Mouse (Mus musculus) stomach, embryonic 14.5 days (tissue): ENCODE results near the gene Rab29. TPM values are rescaled to one million over a fixed set of nuclear protein-coding genes. Genes with fewer than 3 reads are reported as not detected.

Experiments used
- ATAC-seq: fragments of 200-750 bp; cut with Nextera tagmentation; 2 replicates; pipeline ENCODE4 v1.8.0; 2017; ENCODE audit warnings: low read depth, moderate TSS enrichment; ENCODE audit not compliant: insufficient number of reproducible peaks, insufficient read depth, low FRiP score
- H3K27ac ChIP-seq: fragments of 300-500 bp; sonication (generic); 2 replicates; pipeline ENCODE4 v1.5.1; 2014; ENCODE audit warnings: mild to moderate bottlenecking, low read length, moderate library complexity, mixed read lengths
- H3K27me3 ChIP-seq: fragments of 300-500 bp; sonication (generic); 2 replicates; pipeline ENCODE4 v1.6.1; 2014; ENCODE audit warnings: low read length, control low read depth, mixed read lengths; ENCODE audit not compliant: control insufficient read depth, insufficient read depth
- H3K36me3 ChIP-seq: fragments of 300-500 bp; sonication (generic); 2 replicates; pipeline ENCODE4 v1.6.1; 2014; ENCODE audit warnings: mild to moderate bottlenecking, control low read depth, low read length, moderate library complexity, mixed read lengths; ENCODE audit not compliant: control insufficient read depth, insufficient read depth
- H3K4me1 ChIP-seq: fragments of 300-500 bp; sonication (generic); 2 replicates; pipeline ENCODE4 v1.6.1; 2014; ENCODE audit warnings: low read length, control low read depth, mixed read lengths; ENCODE audit not compliant: control insufficient read depth, insufficient read depth
- H3K4me2 ChIP-seq: fragments of 300-500 bp; sonication (generic); replicated peaks from 2 replicates; pipeline ENCODE4 v1.6.1; 2014; ENCODE audit warnings: low read depth, low read length, control low read depth
- H3K4me3 ChIP-seq: fragments of 300-500 bp; sonication (generic); 2 replicates; pipeline ENCODE4 v1.5.1; 2014; ENCODE audit warnings: low read depth, low read length, control low read depth
- H3K9ac ChIP-seq: fragments of 300-500 bp; sonication (generic); replicated peaks from 2 replicates; pipeline ENCODE4 v1.6.1; 2014; ENCODE audit warnings: low read depth, mild to moderate bottlenecking, control low read depth, low read length, moderate library complexity, mixed read lengths
- H3K9me3 ChIP-seq: fragments of 300-500 bp; sonication (generic); 2 replicates; pipeline ENCODE4 v1.6.1; 2016; ENCODE audit warnings: low read depth, low read length, control low read depth; ENCODE audit not compliant: control insufficient read depth
- WGBS: fragments of 180-500 bp; shearing (Covaris S2); extraction: QIAGEN DNeasy Blood & Tissue Kit; methylation state at CpG from one replicate; pipeline ENCODE4 v1.1.7; 2014; 5-methylcytosine and 5-hydroxymethylcytosine counted together
- polyA plus RNA-seq: library from polyadenylated mRNA; unstranded; fragments of >200 nt; fragmentation: Nextera tagmentation; extraction: Ambion mirVana; gene quantifications from 2 replicates; pipeline ENCODE4 v1.2.1, GENCODE M21; 2014

Gene Rab29
- polyA plus RNA-seq, 1 experiment from 2014 or later: 20.9 TPM

DNA sequence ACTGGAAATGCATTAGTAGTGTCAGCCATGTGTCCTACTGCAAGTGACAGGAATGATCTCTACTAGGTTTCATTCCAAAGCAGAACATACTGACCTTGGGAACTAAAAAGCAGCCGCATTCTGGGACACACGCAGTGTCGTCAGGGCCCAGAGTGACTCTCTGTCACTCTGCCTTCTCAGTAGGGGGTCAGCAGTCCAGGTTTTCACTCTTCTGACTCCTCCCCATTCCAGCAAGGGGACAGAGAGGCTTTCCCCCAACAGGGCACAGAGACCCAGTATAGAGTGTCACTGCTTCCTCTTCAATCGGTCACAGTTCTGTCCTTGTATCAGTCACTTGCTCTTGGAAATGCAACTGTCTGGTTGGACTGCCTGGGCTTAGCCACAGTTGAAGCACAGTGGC, 24.8 kb upstream of the Rab29 start:
- Histone ChIP-seq H3K36me3 (peaks cover 40% of the 10 kb centered on the region), H3K9ac (no peak overlapping the region), H3K4me1 (no peaks in the 10 kb centered on the region), H3K4me3 (no peak overlapping the region), H3K27me3 (no peaks in the 10 kb centered on the region), H3K4me2 (no peak overlapping the region), H3K27ac (no peak overlapping the region), H3K9me3 (no peaks in the 10 kb centered on the region)
- ATAC-seq: no peak
- WGBS: 90% methylated on average over 4 of the region's 4 CpGs

- Histone ChIP-seq H3K27me3 (no peaks in the 10 kb centered on the region), H3K9ac (no peak overlapping the region), H3K36me3 (peaks cover 44% of the 10 kb centered on the region), H3K4me1 (no peaks in the 10 kb centered on the region), H3K4me3 (no peak overlapping the region), H3K4me2 (no peak overlapping the region), H3K27ac (no peak overlapping the region), H3K9me3 (no peaks in the 10 kb centered on the region)
- ATAC-seq: no peak
- 95% methylated on average over 10 of the region's 10 CpGs for WGBS
Observed at GRCm38 (mm10) chr1:131843758-131844157, 23.3 kb upstream of the Rab29 start.

GRCm38 (mm10) chr1:131844883-131845282, 22.1 kb upstream of the Rab29 start:
- Histone ChIP-seq H3K4me1 (no peaks in the 10 kb centered on the region), H3K9ac (no peak overlapping the region), H3K4me3 (no peak overlapping the region), H3K36me3 (peaks cover 44% of the 10 kb centered on the region), H3K4me2 (no peak overlapping the region), H3K27ac (no peak overlapping the region), H3K27me3 (no peaks in the 10 kb centered on the region), H3K9me3 (no peaks in the 10 kb centered on the region)
- no peak for ATAC-seq
- WGBS: 78% methylated on average over 8 of the region's 8 CpGs

DNA sequence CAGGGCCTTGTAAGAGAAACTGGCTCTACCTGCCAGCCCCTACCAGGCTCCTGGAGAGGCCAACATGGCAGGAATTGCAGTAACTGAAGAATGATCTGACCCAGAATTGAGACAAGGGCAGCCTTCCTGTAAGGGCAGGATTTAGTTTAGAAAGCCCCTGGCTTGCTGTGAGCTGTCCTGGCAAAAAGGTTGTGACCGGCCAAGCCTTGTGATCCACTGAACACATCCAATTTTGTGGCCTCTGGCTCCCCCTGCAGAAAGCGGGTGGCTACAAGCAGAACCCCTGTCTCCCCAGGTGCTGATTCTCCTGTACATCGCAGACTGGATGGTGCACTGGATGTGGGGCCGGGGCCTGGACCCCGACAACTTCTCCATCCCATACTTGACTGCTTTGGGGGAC, 20.8 kb upstream of the Rab29 start:
- Histone ChIP-seq H3K36me3 (peaks cover 41% of the 10 kb centered on the region), H3K27me3 (no peaks in the 10 kb centered on the region), H3K9me3 (no peaks in the 10 kb centered on the region), H3K9ac (no peak overlapping the region), H3K4me2 (no peak overlapping the region), H3K4me1 (no peaks in the 10 kb centered on the region), H3K27ac (no peak overlapping the region), H3K4me3 (no peak overlapping the region)
- ATAC-seq: no peak
- WGBS: 69% methylated on average over 5 of the region's 5 CpGs

DNA sequence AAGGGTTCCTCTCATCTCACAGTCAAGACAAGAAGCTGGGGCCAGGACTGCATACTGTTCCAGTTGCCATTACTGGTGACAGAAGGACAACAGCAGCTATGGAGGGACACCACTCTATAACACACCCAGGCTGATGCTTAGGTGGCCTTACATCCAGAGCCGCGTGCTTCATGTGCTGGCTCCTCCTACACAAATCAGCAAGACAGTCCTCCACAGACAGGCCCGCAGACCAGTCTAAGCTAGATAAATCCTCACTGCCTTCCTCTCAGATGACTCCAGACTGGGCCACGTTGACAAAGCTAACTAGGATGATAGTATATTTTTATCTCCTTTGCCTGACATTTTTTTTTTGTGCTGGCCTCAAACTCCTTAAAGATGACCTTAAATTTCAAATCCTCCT, 5.2 kb upstream of the Rab29 start:
- Histone ChIP-seq H3K36me3 (no peaks in the 10 kb centered on the region), H3K4me3 (no peak overlapping the region), H3K4me2 (no peak overlapping the region), H3K9me3 (no peaks in the 10 kb centered on the region), H3K4me1 (no peaks in the 10 kb centered on the region), H3K9ac (no peak overlapping the region), H3K27ac (no peak overlapping the region), H3K27me3 (no peaks in the 10 kb centered on the region)
- WGBS: 84% methylated on average over 4 of the region's 4 CpGs
- ATAC-seq: no peak

DNA sequence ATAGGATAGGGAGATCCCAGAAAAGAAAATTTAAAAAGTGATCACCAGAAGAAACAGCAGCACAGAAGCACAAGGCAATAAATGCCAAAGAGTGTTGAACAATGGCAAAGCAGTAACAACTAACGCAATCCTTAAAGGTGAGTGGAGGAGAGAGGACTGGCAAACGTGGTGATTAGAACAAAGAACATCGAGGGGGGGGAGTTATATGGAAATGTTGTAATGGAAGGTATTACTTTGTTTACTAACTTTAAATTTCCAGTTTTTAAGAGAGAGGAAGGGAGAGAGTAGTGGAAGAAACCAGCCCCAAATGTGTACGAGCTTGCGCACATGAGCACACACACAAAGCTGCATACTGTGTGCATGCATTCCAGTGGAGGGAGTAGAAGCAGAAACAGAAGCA, 1.4 kb upstream of the Rab29 start:
- H3K9ac ChIP-seq: no peak overlapping the region
- ATAC-seq: no peak
- WGBS: 75% methylated on average over 5 of the region's 5 CpGs
- no peak overlapping the region for H3K27ac ChIP-seq
- no peaks in the 10 kb centered on the region for H3K27me3 ChIP-seq
- H3K4me1 ChIP-seq: no peaks in the 10 kb centered on the region
- H3K4me3 ChIP-seq: no peak overlapping the region
- no peak overlapping the region for H3K4me2 ChIP-seq
- H3K9me3 ChIP-seq: no peaks in the 10 kb centered on the region
- no peaks in the 10 kb centered on the region for H3K36me3 ChIP-seq

DNA sequence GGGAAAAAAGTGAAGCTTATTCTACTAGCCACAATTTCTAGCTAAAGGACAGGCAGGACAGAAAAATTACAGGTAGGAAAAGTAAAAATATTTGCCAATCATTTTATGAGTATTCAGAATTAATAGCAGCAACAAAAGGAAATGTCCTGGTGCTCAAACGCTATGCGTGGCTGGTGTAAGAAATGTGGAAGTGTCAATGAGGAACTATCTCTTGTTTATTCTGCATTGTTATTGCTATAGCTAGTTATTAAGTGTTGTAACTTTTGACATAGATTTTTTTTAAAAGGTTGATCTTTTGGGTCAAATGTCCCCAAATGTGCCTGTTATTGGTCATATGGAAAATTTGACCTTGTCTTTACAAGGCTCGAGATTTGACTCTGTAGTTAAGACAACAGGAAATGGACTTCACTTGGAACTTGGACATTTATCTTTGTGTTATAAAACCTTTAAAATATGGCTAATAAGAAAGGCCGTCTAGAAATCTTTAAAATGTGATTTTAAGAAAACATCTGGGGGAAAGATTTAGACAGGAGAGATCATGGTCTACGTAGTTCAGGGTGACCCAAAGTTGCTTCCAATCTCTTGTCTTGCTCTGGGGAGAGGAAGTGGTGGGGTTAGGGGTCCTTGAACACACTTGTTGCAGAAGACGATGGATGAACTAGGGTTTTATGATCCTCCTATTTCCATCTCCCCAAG, 572 bp upstream of the Rab29 start:
- Histone ChIP-seq H3K27ac (no peak overlapping the region), H3K4me2 (no peak overlapping the region), H3K27me3 (no peaks in the 10 kb centered on the region), H3K9ac (no peak overlapping the region), H3K36me3 (no peaks in the 10 kb centered on the region), H3K4me3 (no peak overlapping the region), H3K4me1 (no peaks in the 10 kb centered on the region), H3K9me3 (no peaks in the 10 kb centered on the region)
- no peak for ATAC-seq
- 76% methylated on average over 6 of the region's 6 CpGs for WGBS

DNA sequence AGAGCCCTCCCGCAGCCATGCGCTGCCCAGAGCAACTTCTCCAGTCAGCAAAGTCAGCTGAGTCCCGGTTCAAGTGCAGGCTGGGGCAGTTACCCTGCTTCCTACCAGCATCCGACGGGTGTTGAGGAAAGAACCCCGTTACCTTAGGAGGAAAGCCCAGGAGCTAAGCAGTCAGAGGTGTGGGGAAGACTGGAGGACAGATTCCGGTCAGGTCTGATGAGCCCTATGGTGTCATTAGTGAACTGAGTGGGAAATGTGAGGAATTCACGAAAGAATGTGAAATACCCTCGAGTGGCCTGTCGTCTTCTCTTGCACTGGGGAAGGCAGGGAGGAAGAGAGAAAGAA, 894 bp downstream of the Rab29 start:
- Histone ChIP-seq H3K36me3 (no peaks in the 10 kb centered on the region), H3K27me3 (no peaks in the 10 kb centered on the region), H3K9me3 (no peaks in the 10 kb centered on the region), H3K27ac (no peak overlapping the region), H3K4me2 (peak overlapping the region; percentile 69), H3K4me1 (no peaks in the 10 kb centered on the region), H3K9ac (peak overlapping the region; percentile 34; the same call in 1 of the 2 replicates), H3K4me3 (peak overlapping the region; percentile 52)
- ATAC-seq: no peak
- 19% methylated on average over 10 of the region's 10 CpGs for WGBS

- H3K4me1 ChIP-seq: no peaks in the 10 kb centered on the region
- no peaks in the 10 kb centered on the region for H3K9me3 ChIP-seq
- no peak overlapping the region for H3K9ac ChIP-seq
- WGBS: 87% methylated on average over 2 of the region's 2 CpGs
- no peaks in the 10 kb centered on the region for H3K27me3 ChIP-seq
- no peaks in the 10 kb centered on the region for H3K36me3 ChIP-seq
- ATAC-seq: no peak
- no peak overlapping the region for H3K4me2 ChIP-seq
- H3K27ac ChIP-seq: no peak overlapping the region
- no peak overlapping the region for H3K4me3 ChIP-seq
Observed at GRCm38 (mm10) chr1:131869561-131869960, 2.5 kb downstream of the Rab29 start.
